26 mouse cellular contexts compared by ENCODE assay signal in the genomic region with DNA sequence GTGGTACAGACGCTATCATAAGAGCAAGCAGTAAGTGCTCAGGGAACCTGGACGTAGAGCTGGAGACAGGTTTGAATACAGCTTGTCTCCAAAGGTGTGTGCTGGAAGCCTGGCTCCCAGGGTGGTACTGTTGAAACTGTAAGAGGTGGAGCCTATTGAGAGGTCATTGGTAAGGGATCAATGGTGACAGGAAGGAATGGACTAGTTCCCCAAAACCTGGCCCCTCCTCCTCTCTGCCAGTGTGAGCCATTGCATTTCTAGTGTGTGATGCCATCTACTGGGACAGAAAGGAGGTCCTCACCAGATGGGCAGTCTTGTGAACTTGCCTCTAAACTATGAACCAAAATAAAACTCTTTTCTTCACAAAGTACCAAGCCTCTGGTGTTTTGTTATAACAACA. TPM values are rescaled to one million over a fixed set of nuclear protein-coding genes. Genes with fewer than 3 reads are reported as not detected.
A peak's percentile ranks its signal among the peaks of the same experiment; 100 is the strongest.
DNase-seq lines count a peak whose midpoint lies in the region; ATAC-seq and TF ChIP-seq lines count a peak whose summit lies in the region.
"Had no signal": no experiment of that assay in that cellular context is flagged by ENCODE, and none has a peak within 500 bp of the region (broad histone marks: within the 10 kb centered on the region; RNA-seq: fewer than 3 reads in every experiment).

No protein-coding gene starts in this region.

- H3K27me3 ChIP-seq in forebrain, embryonic 11.5 days (ENCODE audit: control insufficient read depth, insufficient read depth, low read length), result no peaks in the 10 kb centered on the region
- no peaks in the 10 kb centered on the region for H3K27me3 ChIP-seq in forebrain, embryonic 15.5 days
- no peaks in the 10 kb centered on the region for H3K27me3 ChIP-seq in liver, adult 2 months (ENCODE audit: control insufficient read depth, insufficient read depth, low read length)
- H3K27me3 ChIP-seq in liver, embryonic 11.5 days (replicated peaks; ENCODE audit: control insufficient read depth, insufficient read depth, low read length), result no peaks in the 10 kb centered on the region
- H3K27me3 ChIP-seq: embryonic facial prominence, embryonic 12.5 days; forebrain, embryonic 12.5 days; hindbrain, embryonic 13.5 days; intestine, embryonic 15.5 days had no signal

- ATAC-seq in forebrain, embryonic 11.5 days (replicated peaks; ENCODE audit: low FRiP score), result no peak
- ATAC-seq in forebrain, embryonic 15.5 days (replicated peaks), result no peak
- no peak for ATAC-seq in liver, embryonic 11.5 days (replicated peaks; ENCODE audit: low FRiP score)
- ATAC-seq in granulocyte monocyte progenitor cell, adult 5-6 weeks (replicated peaks; ENCODE audit: poor library complexity, severe bottlenecking), result peak; percentile 82
- ATAC-seq: CD4-positive, CD25-positive, alpha-beta regulatory T cell, adult 4 months; forebrain, postnatal 0 days; intestine, embryonic 15.5 days had no signal

- WGBS in forebrain, embryonic 11.5 days, result 89% methylated on average over 2 of the region's 2 CpGs
- WGBS in forebrain, embryonic 15.5 days, result 95% methylated on average over 2 of the region's 2 CpGs
- 89% methylated on average over 2 of the region's 2 CpGs for WGBS in liver, adult 2 months
- WGBS in liver, embryonic 11.5 days, result 67% methylated on average over 2 of the region's 2 CpGs

- TF ChIP-seq CTCF in liver, adult 2 months (IDR thresholded peaks at IDR 0.05; ENCODE audit: low read depth, low read length), result no peak

- H3K27ac ChIP-seq in forebrain, embryonic 11.5 days (ENCODE audit: low read depth, low read length), result no peak overlapping the region
- H3K27ac ChIP-seq in forebrain, embryonic 15.5 days (replicated peaks), result no peak overlapping the region
- no peak overlapping the region for H3K27ac ChIP-seq in liver, adult 2 months (replicated peaks; ENCODE audit: insufficient read depth, low read depth, low read length)
- H3K27ac ChIP-seq in liver, embryonic 11.5 days (ENCODE audit: low read depth, low read length), result no peak overlapping the region
- H3K27ac ChIP-seq: embryonic facial prominence, embryonic 12.5 days; forebrain, embryonic 12.5 days; gastrocnemius, adult 2 months; heart, adult 2 months; heart, embryonic 13.5 days; hindbrain, embryonic 13.5 days; intestine, embryonic 15.5 days had no signal

- TF ChIP-seq POLR2A in liver, adult 2 months (IDR thresholded peaks at IDR 0.05; ENCODE audit: extremely low read depth, insufficient read depth, low read length), result no peak

- H3K4me1 ChIP-seq in forebrain, embryonic 11.5 days (replicated peaks; ENCODE audit: control insufficient read depth, insufficient read depth, low read length), result no peaks in the 10 kb centered on the region
- H3K4me1 ChIP-seq in forebrain, embryonic 15.5 days, result no peaks in the 10 kb centered on the region
- no peaks in the 10 kb centered on the region for H3K4me1 ChIP-seq in liver, adult 2 months (ENCODE audit: control insufficient read depth, insufficient read depth, low read length)
- no peaks in the 10 kb centered on the region for H3K4me1 ChIP-seq in liver, embryonic 11.5 days (replicated peaks; ENCODE audit: control insufficient read depth, insufficient read depth, low read length)
- H3K4me1 ChIP-seq: embryonic facial prominence, embryonic 12.5 days; forebrain, embryonic 12.5 days; heart, embryonic 13.5 days; hindbrain, embryonic 13.5 days; intestine, embryonic 15.5 days had no signal

- no peaks in the 10 kb centered on the region for H3K79me2 ChIP-seq in liver, adult 2 months (ENCODE audit: control insufficient read depth, insufficient read depth, low read length)

- no peak overlapping the region for H3K9ac ChIP-seq in forebrain, embryonic 11.5 days (ENCODE audit: low read length)
- no peak overlapping the region for H3K9ac ChIP-seq in forebrain, embryonic 15.5 days (replicated peaks)
- H3K9ac ChIP-seq in liver, adult 2 months (ENCODE audit: low read depth, low read length), result no peak overlapping the region
- no peak overlapping the region for H3K9ac ChIP-seq in liver, embryonic 11.5 days (ENCODE audit: low read depth, low read length)
- H3K9ac ChIP-seq: embryonic facial prominence, embryonic 12.5 days; forebrain, embryonic 12.5 days; forebrain, postnatal 0 days; heart, embryonic 13.5 days; hindbrain, embryonic 13.5 days; intestine, embryonic 15.5 days had no signal

- H3K4me3 ChIP-seq in forebrain, embryonic 11.5 days (ENCODE audit: low read depth, low read length), result no peak overlapping the region
- no peak overlapping the region for H3K4me3 ChIP-seq in forebrain, embryonic 15.5 days
- no peak overlapping the region for H3K4me3 ChIP-seq in liver, adult 2 months (ENCODE audit: insufficient read depth, low read depth, low read length)
- H3K4me3 ChIP-seq in liver, embryonic 11.5 days (ENCODE audit: low read depth, low read length), result no peak overlapping the region
- H3K4me3 ChIP-seq: embryonic facial prominence, embryonic 12.5 days; forebrain, embryonic 12.5 days; gastrocnemius, adult 2 months; heart, adult 2 months; heart, embryonic 13.5 days; hindbrain, embryonic 13.5 days; intestine, embryonic 15.5 days had no signal

- no peak overlapping the region for H3K4me2 ChIP-seq in forebrain, embryonic 11.5 days (ENCODE audit: low read depth, low read length, severe bottlenecking)
- no peak overlapping the region for H3K4me2 ChIP-seq in forebrain, embryonic 15.5 days (replicated peaks)
- no peak overlapping the region for H3K4me2 ChIP-seq in liver, embryonic 11.5 days
- H3K4me2 ChIP-seq: embryonic facial prominence, embryonic 12.5 days; forebrain, embryonic 12.5 days; heart, embryonic 13.5 days; hindbrain, embryonic 13.5 days; intestine, embryonic 15.5 days had no signal

- no peaks in the 10 kb centered on the region for H3K9me3 ChIP-seq in forebrain, embryonic 11.5 days (ENCODE audit: control insufficient read depth, low read length)
- no peaks in the 10 kb centered on the region for H3K9me3 ChIP-seq in forebrain, embryonic 15.5 days
- no peaks in the 10 kb centered on the region for H3K9me3 ChIP-seq in liver, embryonic 11.5 days (ENCODE audit: control insufficient read depth, low read length)
- H3K9me3 ChIP-seq: embryonic facial prominence, embryonic 12.5 days; forebrain, embryonic 12.5 days; heart, embryonic 13.5 days; hindbrain, embryonic 13.5 days; intestine, embryonic 15.5 days had no signal

- DNase-seq in forebrain, embryonic 11.5 days (ENCODE audit: low spot score), result peak; percentile 18
- peak; percentile 7 for DNase-seq in liver, adult 2 months (ENCODE audit: extremely low read depth, low read depth, low spot score)
- no peak for DNase-seq in liver, embryonic 11.5 days (ENCODE audit: low spot score)
- no peak for DNase-seq in frontal cortex, postnatal 25 days (ENCODE audit: low spot score in 2 of 2)
- no peak for DNase-seq in spleen, postnatal 10 days (ENCODE audit: low spot score in 2 of 2)
- DNase-seq: adrenal gland, postnatal 10 days; B cell, adult 2 months; cerebellum, adult 11 months; cerebellum, adult 8-10 months; cerebellum, postnatal 14 days; forebrain, postnatal 0 days; gastrocnemius, adult 2 months; gastrocnemius, postnatal 36 days; heart, adult 2 months; heart, postnatal 4 days had no signal

- no peaks in the 10 kb centered on the region for H3K36me3 ChIP-seq in forebrain, embryonic 11.5 days (ENCODE audit: control insufficient read depth, insufficient read depth, low read length)
- no peaks in the 10 kb centered on the region for H3K36me3 ChIP-seq in forebrain, embryonic 15.5 days
- no peaks in the 10 kb centered on the region for H3K36me3 ChIP-seq in liver, adult 2 months (ENCODE audit: control insufficient read depth, insufficient read depth, low read length)
- no peaks in the 10 kb centered on the region for H3K36me3 ChIP-seq in liver, embryonic 11.5 days (ENCODE audit: control insufficient read depth, insufficient read depth, low read length)
- H3K36me3 ChIP-seq: embryonic facial prominence, embryonic 12.5 days; forebrain, embryonic 12.5 days; heart, embryonic 13.5 days; hindbrain, embryonic 13.5 days; intestine, embryonic 15.5 days had no signal

RNA-seq across cellular contexts. Expression of a gene that starts 9.9 kb away (rescaled TPM):
- polyA plus RNA-seq in forebrain, embryonic 11.5 days (2014; fragmentation: Nextera tagmentation; extraction: Ambion mirVana), result 0.05 TPM in 1 of 2 replicates, not detected in the other
- polyA plus RNA-seq in forebrain, embryonic 15.5 days (2015; fragmentation: Nextera tagmentation; extraction: Ambion mirVana), result not detected in 2 replicates
- total RNA-seq in liver, adult 2 months (2014; rRNA removed), result under 0.01 TPM in 2 replicates
- not detected in 2 replicates for polyA plus RNA-seq in liver, adult 2 months (2012; rRNA removed)
- not detected in 2 replicates for polyA plus RNA-seq in liver, embryonic 11.5 days (2014; fragmentation: Nextera tagmentation; extraction: Ambion mirVana)
- 0.28 TPM in 1 of 2 replicates, not detected in the other for total RNA-seq in granulocyte monocyte progenitor cell, adult 5-6 weeks (2014; fragmentation: Nextera tagmentation)
- 0.30 TPM in 1 of 2 replicates, not detected in the other for total RNA-seq in granulocyte monocyte progenitor cell, adult 5-6 weeks (2017)
- total RNA-seq: heart, adult 2 months had no signal
- polyA plus RNA-seq: cortical plate, adult 2 months; forebrain, postnatal 0 days; heart, adult 2 months; heart, embryonic 13.5 days; heart, postnatal 0 days had no signal

RNA-seq across cellular contexts. Expression of a gene that starts 58.0 kb away (rescaled TPM):
- polyA plus RNA-seq in forebrain, embryonic 11.5 days (2014; fragmentation: Nextera tagmentation; extraction: Ambion mirVana), result 0.07 TPM in 1 of 2 replicates, not detected in the other
- 1.1 and 1.3 TPM in 2 replicates for polyA plus RNA-seq in forebrain, embryonic 15.5 days (2015; fragmentation: Nextera tagmentation; extraction: Ambion mirVana)
- total RNA-seq in liver, adult 2 months (2014; rRNA removed), result not detected in 2 replicates
- not detected in 2 replicates for polyA plus RNA-seq in liver, adult 2 months (2012; rRNA removed)
- polyA plus RNA-seq in liver, embryonic 11.5 days (2014; fragmentation: Nextera tagmentation; extraction: Ambion mirVana), result 1.7 and 2.3 TPM in 2 replicates
- total RNA-seq in granulocyte monocyte progenitor cell, adult 5-6 weeks (2014; fragmentation: Nextera tagmentation), result not detected in 2 replicates
- total RNA-seq in granulocyte monocyte progenitor cell, adult 5-6 weeks (2017), result not detected in 2 replicates
- total RNA-seq: gastrocnemius, adult 2 months; heart, adult 2 months; heart, postnatal 4 days; MEL had no signal
- polyA plus RNA-seq: forebrain, embryonic 12.5 days; heart, adult 2 months; heart, postnatal 0 days had no signal

Comparison
In these comparisons a context has a peak if more than half of its experiments do, and no peak if none do; other contexts are left out.
1. DNase-seq: peak in forebrain, embryonic 11.5 days (single experiment) and liver, adult 2 months (single experiment); none in liver, embryonic 11.5 days (single experiment), frontal cortex, postnatal 25 days (0 of 2) and spleen, postnatal 10 days (0 of 2).